Comparison of ENCODE assay signal across 8 mouse cellular contexts in the genomic region with DNA sequence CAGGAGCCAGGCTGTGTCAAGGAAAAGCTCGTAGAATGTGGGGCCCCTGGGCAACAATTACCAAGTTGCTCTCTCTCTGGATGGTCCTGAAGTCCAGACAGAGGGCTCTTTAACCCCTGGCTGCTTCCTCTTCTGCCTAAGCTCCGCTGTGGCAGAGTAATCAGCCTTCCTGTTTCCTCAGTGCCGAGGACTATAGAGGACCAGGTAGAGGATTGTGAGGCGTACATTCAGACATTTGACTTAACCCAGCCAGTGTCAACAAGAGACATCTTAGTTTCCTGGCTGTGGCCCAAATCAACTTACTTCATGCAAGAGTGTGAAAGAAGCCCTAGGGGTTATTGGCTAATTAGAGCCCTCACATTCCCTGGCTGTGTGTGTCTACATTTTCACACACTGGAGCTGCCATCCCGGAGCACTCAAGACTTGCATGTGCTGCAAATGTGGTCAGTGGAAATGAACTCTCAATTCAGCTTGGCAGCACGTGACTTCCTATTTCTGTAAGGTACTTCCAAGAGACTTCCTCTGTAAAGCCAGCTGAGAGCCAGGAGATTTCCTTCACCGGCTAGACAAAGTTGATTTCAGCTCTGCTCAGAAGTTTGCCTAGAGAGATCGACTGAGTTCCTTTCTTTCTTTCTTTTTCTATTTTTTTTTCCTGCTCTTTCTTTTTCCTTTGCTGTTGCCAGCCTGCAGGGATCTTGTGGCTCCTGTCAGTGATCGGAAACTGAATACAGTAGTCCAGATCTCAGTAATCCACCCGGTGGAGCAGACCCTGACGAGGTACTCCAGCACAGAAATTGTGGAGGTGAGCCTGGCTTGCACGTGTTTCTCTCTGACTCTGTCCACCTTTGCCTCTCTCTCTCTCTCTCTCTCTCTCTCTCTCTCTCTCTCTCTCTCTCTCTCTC.
DNase-seq lines count a peak whose midpoint lies in the region; ATAC-seq and TF ChIP-seq lines count a peak whose summit lies in the region.

No protein-coding gene starts in this region.

- ATAC-seq in Patski = peak; percentile 86
- ATAC-seq in forebrain, embryonic 12.5 days (ENCODE audit: low FRiP score) = peak; percentile 78
- peak; percentile 67 for ATAC-seq in hindbrain, embryonic 14.5 days (ENCODE audit: low FRiP score)
- peak; percentile 62 for ATAC-seq in midbrain, embryonic 15.5 days (replicated peaks)

- H3K27ac ChIP-seq in forebrain, embryonic 12.5 days = peak overlapping the region; percentile 33; the same call in 1 of the 2 replicates
- H3K27ac ChIP-seq in hindbrain, embryonic 14.5 days = peak overlapping the region; percentile 9; the same call in 1 of the 2 replicates
- H3K27ac ChIP-seq in midbrain, embryonic 15.5 days = no peak overlapping the region

- H3K4me3 ChIP-seq in forebrain, embryonic 12.5 days (replicated peaks) = no peak overlapping the region
- H3K4me3 ChIP-seq in hindbrain, embryonic 14.5 days (replicated peaks; ENCODE audit: low read length) = no peak overlapping the region
- H3K4me3 ChIP-seq in midbrain, embryonic 15.5 days = no peak overlapping the region

- peaks cover 20% of the 10 kb centered on the region for H3K4me1 ChIP-seq in forebrain, embryonic 12.5 days
- peaks cover 5% of the 10 kb centered on the region; the same call in 1 of the 2 replicates for H3K4me1 ChIP-seq in hindbrain, embryonic 14.5 days (replicated peaks; ENCODE audit: control insufficient read depth, insufficient read depth, low read length)
- peaks cover 7% of the 10 kb centered on the region; the same call in 1 of the 2 replicates for H3K4me1 ChIP-seq in midbrain, embryonic 15.5 days

- WGBS in forebrain, embryonic 12.5 days = 12% methylated on average over 12 of the region's 12 CpGs
- 33% methylated on average over 12 of the region's 12 CpGs for WGBS in hindbrain, embryonic 14.5 days
- WGBS in midbrain, embryonic 15.5 days = 24% methylated on average over 12 of the region's 12 CpGs

- POLR2A ChIA-PET in Patski (lab: Charles Lee) = interaction anchor here (0.7 kb wide), 1 partner anchor 62 kb away, joined by 3 read pairs; no protein-coding TSS in a partner anchor

- in situ Hi-C loops in Patski (cut with MboI; ENCODE audit: low pct_unique_long_range_greater_than_20kb) = no loop called here

- no peak for TF ChIP-seq CTCF in Patski (IDR thresholded peaks at IDR 0.05)

- peak; percentile 10 to 14 for DNase-seq in B cell, adult 2 months
- peak; percentile 35 for DNase-seq in Patski (ENCODE audit: low read depth, low spot score)
- DNase-seq in hindbrain, embryonic 14.5 days (ENCODE audit: low spot score) = no peak
- DNase-seq in liver = peak; percentile 21
- peak; percentile 34 for DNase-seq in yolk sac, embryonic 10.5 days (ENCODE audit: low spot score)
- DNase-seq in urinary bladder, postnatal 10 days (ENCODE audit: low spot score) = no peak

- peaks cover 7% of the 10 kb centered on the region for H3K27me3 ChIP-seq in Patski
- no peaks in the 10 kb centered on the region for H3K27me3 ChIP-seq in forebrain, embryonic 12.5 days
- H3K27me3 ChIP-seq in hindbrain, embryonic 14.5 days (ENCODE audit: control insufficient read depth, insufficient read depth, low read length) = no peaks in the 10 kb centered on the region
- H3K27me3 ChIP-seq in midbrain, embryonic 15.5 days (replicated peaks) = no peaks in the 10 kb centered on the region

- no peak overlapping the region; the same call in 1 of the 2 replicates for H3K9ac ChIP-seq in forebrain, embryonic 12.5 days
- no peak overlapping the region for H3K9ac ChIP-seq in hindbrain, embryonic 14.5 days
- H3K9ac ChIP-seq in midbrain, embryonic 15.5 days = no peak overlapping the region

- peak overlapping the region; percentile 32 for H3K4me2 ChIP-seq in forebrain, embryonic 12.5 days
- peak overlapping the region; percentile 15; the same call in 1 of the 2 replicates for H3K4me2 ChIP-seq in hindbrain, embryonic 14.5 days (replicated peaks)
- peak overlapping the region; percentile 12; the same call in 1 of the 2 replicates for H3K4me2 ChIP-seq in midbrain, embryonic 15.5 days

- no peaks in the 10 kb centered on the region for H3K36me3 ChIP-seq in forebrain, embryonic 12.5 days (replicated peaks)
- no peaks in the 10 kb centered on the region for H3K36me3 ChIP-seq in hindbrain, embryonic 14.5 days (replicated peaks; ENCODE audit: control insufficient read depth, insufficient read depth)
- no peaks in the 10 kb centered on the region for H3K36me3 ChIP-seq in midbrain, embryonic 15.5 days (replicated peaks)

- CTCF ChIA-PET in Patski (lab: Charles Lee) = interaction anchor here (1.5 kb wide), 1 partner anchor 17 kb away, joined by 4 read pairs; no protein-coding TSS in a partner anchor

- H3K9me3 ChIP-seq in forebrain, embryonic 12.5 days = no peaks in the 10 kb centered on the region
- H3K9me3 ChIP-seq in hindbrain, embryonic 14.5 days (ENCODE audit: control insufficient read depth, low read length) = no peaks in the 10 kb centered on the region
- no peaks in the 10 kb centered on the region for H3K9me3 ChIP-seq in midbrain, embryonic 15.5 days

Comparison
In these comparisons a context has a peak if more than half of its experiments do, and no peak if none do; other contexts are left out.
1. DNase-seq: peak in B cell, adult 2 months (2 of 2), Patski (single experiment), liver (single experiment) and yolk sac, embryonic 10.5 days (single experiment); none in hindbrain, embryonic 14.5 days (single experiment) and urinary bladder, postnatal 10 days (single experiment).
2. Peak in every context shown above with its lines, with median percentiles within 50 percentile points of each other: ATAC-seq and H3K4me2 ChIP-seq.